Mouse (Mus musculus) olfactory bulb, adult 2 months (tissue): ENCODE measurements around the gene Slc19a1.

Experiments used
- CTCF ChIP-seq: fragments of 200-500 bp; IDR thresholded peaks from 2 replicates; pipeline ENCODE4 v1.5.1; 2012; ENCODE audit warnings: low read depth, mild to moderate bottlenecking, low read length, moderate library complexity; ENCODE audit not compliant: insufficient read depth
- POLR2A ChIP-seq: fragments of 200-500 bp; IDR thresholded peaks from 2 replicates; pipeline ENCODE4 v1.6.1; 2012; ENCODE audit warnings: mild to moderate bottlenecking, low read depth, low read length, moderate library complexity; ENCODE audit not compliant: insufficient read depth

DNA sequence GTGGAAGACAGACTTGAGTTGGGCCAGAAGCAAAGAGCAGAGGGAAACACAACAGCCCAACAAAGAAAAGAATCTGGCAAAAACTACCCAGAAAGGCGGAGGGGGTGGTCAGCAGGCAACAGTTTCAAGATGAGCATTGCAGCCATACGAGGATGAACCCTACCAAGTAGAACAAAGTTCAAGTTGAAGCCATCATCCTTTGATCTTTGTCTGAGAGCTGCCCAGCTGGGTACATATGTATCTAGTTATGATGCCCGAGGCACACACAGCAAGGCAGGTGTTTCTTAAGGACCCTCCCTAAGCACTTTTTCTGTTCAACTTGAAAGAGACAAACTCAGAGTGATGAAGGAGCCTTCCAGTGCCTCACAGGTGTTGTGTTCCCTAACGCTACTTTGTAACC is 67.7 kb downstream of the Slc19a1 start:
- TF ChIP-seq POLR2A (no peak), CTCF (no peak)
